12 mouse cellular contexts compared by ENCODE assay signal in the genomic region with DNA sequence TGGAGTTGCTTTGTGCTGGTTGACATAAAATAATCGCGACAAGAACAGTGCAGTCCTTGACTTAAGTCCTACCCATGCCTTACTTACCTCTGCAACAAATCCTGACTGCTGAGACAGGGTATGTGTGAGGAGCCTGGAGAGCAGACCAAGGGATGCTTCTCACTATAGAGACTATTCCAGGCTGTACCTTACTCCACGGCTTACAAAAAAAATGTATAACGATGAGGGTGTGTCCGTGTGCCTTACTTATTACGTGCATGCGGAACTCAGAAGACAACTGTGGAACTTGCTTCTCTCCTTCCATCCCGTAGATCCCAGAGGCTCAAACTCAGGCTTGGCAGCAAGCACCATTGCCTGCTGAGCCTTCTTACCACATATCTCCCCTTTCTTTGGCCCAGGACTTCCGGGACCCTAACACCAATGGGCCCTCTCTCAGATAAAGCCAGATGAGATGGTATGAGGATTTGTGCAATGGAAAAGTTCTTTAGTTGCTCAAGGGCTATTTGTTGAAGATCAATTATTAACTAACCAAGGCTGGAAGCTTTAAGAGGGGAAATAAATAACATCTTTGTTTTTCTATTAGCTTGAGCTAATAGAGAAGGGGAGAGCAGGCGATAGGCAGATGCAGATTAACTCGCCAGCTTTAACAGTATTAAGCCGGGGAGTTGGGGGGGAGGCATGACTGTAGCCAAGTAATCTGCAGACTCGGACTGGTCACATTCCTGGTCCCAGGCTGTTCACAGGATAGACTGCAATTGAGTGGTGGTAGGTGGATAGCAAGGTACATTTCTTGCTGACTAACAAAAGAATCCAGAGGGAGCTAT. TPM values are rescaled to one million over a fixed set of nuclear protein-coding genes. Genes with fewer than 3 reads are reported as not detected.
DNase-seq lines count a peak whose midpoint lies in the region; ATAC-seq and TF ChIP-seq lines count a peak whose summit lies in the region.
"Had no signal": no experiment of that assay in that cellular context is flagged by ENCODE, and none has a peak within 500 bp of the region (broad histone marks: within the 10 kb centered on the region; RNA-seq: fewer than 3 reads in every experiment).

No protein-coding gene starts in this region.

- no peaks in the 10 kb centered on the region for H3K27me3 ChIP-seq in midbrain, embryonic 11.5 days (ENCODE audit: control insufficient read depth, insufficient read depth, low read length)
- no peaks in the 10 kb centered on the region for H3K27me3 ChIP-seq in midbrain, postnatal 0 days (ENCODE audit: insufficient read depth, low read length)
- no peaks in the 10 kb centered on the region for H3K27me3 ChIP-seq in kidney, embryonic 15.5 days
- no peaks in the 10 kb centered on the region for H3K27me3 ChIP-seq in liver, embryonic 14.5 days (ENCODE audit: control insufficient read depth, insufficient read depth, low read length)
- H3K27me3 ChIP-seq in forebrain, embryonic 16.5 days (replicated peaks; ENCODE audit: control insufficient read depth, insufficient read depth, low read length): no peaks in the 10 kb centered on the region
- H3K27me3 ChIP-seq: limb, embryonic 12.5 days had no signal

- H3K27ac ChIP-seq in midbrain, embryonic 11.5 days (ENCODE audit: low read depth, low read length): no peak overlapping the region
- H3K27ac ChIP-seq in midbrain, postnatal 0 days (ENCODE audit: low read depth, low read length): no peak overlapping the region
- peak overlapping the region; percentile 73 for H3K27ac ChIP-seq in kidney, embryonic 15.5 days
- no peak overlapping the region for H3K27ac ChIP-seq in liver, embryonic 14.5 days
- H3K27ac ChIP-seq in forebrain, embryonic 16.5 days (ENCODE audit: low read length): no peak overlapping the region
- H3K27ac ChIP-seq: embryonic facial prominence, embryonic 10.5 days; limb, embryonic 12.5 days had no signal

- intact Hi-C loops in left cerebral cortex, postnatal 36 days (cut with DNase I): no loop called here

- no peak overlapping the region for H3K4me2 ChIP-seq in midbrain, embryonic 11.5 days
- no peak overlapping the region for H3K4me2 ChIP-seq in midbrain, postnatal 0 days (ENCODE audit: low read depth, low read length, poor library complexity, severe bottlenecking)
- peak overlapping the region; percentile 0; the same call in 1 of the 2 replicates for H3K4me2 ChIP-seq in kidney, embryonic 15.5 days
- H3K4me2 ChIP-seq in liver, embryonic 14.5 days (ENCODE audit: low read depth): no peak overlapping the region; the same call in 1 of the 2 replicates
- no peak overlapping the region for H3K4me2 ChIP-seq in forebrain, embryonic 16.5 days (ENCODE audit: low read length)
- H3K4me2 ChIP-seq: limb, embryonic 12.5 days had no signal

- no peaks in the 10 kb centered on the region for H3K4me1 ChIP-seq in midbrain, embryonic 11.5 days (ENCODE audit: control insufficient read depth, insufficient read depth, low read length)
- no peaks in the 10 kb centered on the region for H3K4me1 ChIP-seq in midbrain, postnatal 0 days (ENCODE audit: insufficient read depth, low read length)
- H3K4me1 ChIP-seq in kidney, embryonic 15.5 days: no peaks in the 10 kb centered on the region
- H3K4me1 ChIP-seq in liver, embryonic 14.5 days (replicated peaks; ENCODE audit: control insufficient read depth in 2 of 2, insufficient read depth in 2 of 2, low read length in 1 of 2): peaks cover 0 to 9% of the 10 kb centered on the region in 2 experiments; a peak in 1 of 4 replicates
- no peaks in the 10 kb centered on the region for H3K4me1 ChIP-seq in forebrain, embryonic 16.5 days (replicated peaks; ENCODE audit: control insufficient read depth, insufficient read depth, low read length)
- H3K4me1 ChIP-seq: embryonic facial prominence, embryonic 10.5 days; limb, embryonic 12.5 days had no signal

- DNase-seq in midbrain, embryonic 11.5 days (ENCODE audit: low spot score, missing footprints): peak; percentile 68
- DNase-seq in midbrain, postnatal 0 days (ENCODE audit: low spot score): no peak
- DNase-seq in liver, embryonic 14.5 days (ENCODE audit: low read depth in 3 of 3, low spot score in 3 of 3): no peak
- DNase-seq in left cerebral cortex, postnatal 36 days (ENCODE audit: low spot score in 2 of 2): no peak
- no peak for DNase-seq in layer of hippocampus, postnatal 10 days (ENCODE audit: low spot score in 2 of 2)
- DNase-seq: cerebellum, adult 9-11 months; layer of hippocampus, postnatal 36 days had no signal

- WGBS in midbrain, embryonic 11.5 days: 88% methylated on average over 13 of the region's 13 CpGs
- WGBS in midbrain, postnatal 0 days: 80% methylated on average over 13 of the region's 13 CpGs
- 81% methylated on average over 13 of the region's 13 CpGs for WGBS in kidney, embryonic 15.5 days
- 63% methylated on average over 13 of the region's 13 CpGs for WGBS in liver, embryonic 14.5 days (ENCODE audit: insufficient replicate concordance)
- WGBS in forebrain, embryonic 16.5 days: 74% methylated on average over 13 of the region's 13 CpGs

- no peak for ATAC-seq in midbrain, embryonic 11.5 days (ENCODE audit: low FRiP score)
- no peak for ATAC-seq in midbrain, postnatal 0 days (ENCODE audit: low FRiP score)
- peak; percentile 64 for ATAC-seq in kidney, embryonic 15.5 days (replicated peaks; ENCODE audit: low FRiP score)
- peak; percentile 50 for ATAC-seq in liver, embryonic 14.5 days (ENCODE audit: insufficient read depth)
- ATAC-seq in forebrain, embryonic 16.5 days: no peak

- no peaks in the 10 kb centered on the region for H3K9me3 ChIP-seq in midbrain, embryonic 11.5 days (ENCODE audit: control insufficient read depth, low read length)
- H3K9me3 ChIP-seq in midbrain, postnatal 0 days (ENCODE audit: low read length): no peaks in the 10 kb centered on the region
- H3K9me3 ChIP-seq in kidney, embryonic 15.5 days (replicated peaks): no peaks in the 10 kb centered on the region
- no peaks in the 10 kb centered on the region for H3K9me3 ChIP-seq in liver, embryonic 14.5 days (ENCODE audit: control insufficient read depth, low read length)
- H3K9me3 ChIP-seq in forebrain, embryonic 16.5 days (ENCODE audit: control insufficient read depth, low read length): no peaks in the 10 kb centered on the region
- H3K9me3 ChIP-seq: embryonic facial prominence, embryonic 10.5 days had no signal

- TF ChIP-seq CTCF in midbrain, postnatal 0 days (IDR thresholded peaks at IDR 0.05): no peak
- TF ChIP-seq CTCF in liver, embryonic 14.5 days (IDR thresholded peaks at IDR 0.05; ENCODE audit: low read depth): no peak

- H3K36me3 ChIP-seq in midbrain, embryonic 11.5 days (ENCODE audit: control insufficient read depth, insufficient read depth, low read length): no peaks in the 10 kb centered on the region
- no peaks in the 10 kb centered on the region for H3K36me3 ChIP-seq in midbrain, postnatal 0 days (ENCODE audit: insufficient read depth, low read length)
- no peaks in the 10 kb centered on the region for H3K36me3 ChIP-seq in kidney, embryonic 15.5 days
- no peaks in the 10 kb centered on the region for H3K36me3 ChIP-seq in liver, embryonic 14.5 days (replicated peaks; ENCODE audit: control insufficient read depth, insufficient read depth, low read depth)
- no peaks in the 10 kb centered on the region for H3K36me3 ChIP-seq in forebrain, embryonic 16.5 days (ENCODE audit: control insufficient read depth, insufficient read depth)
- H3K36me3 ChIP-seq: embryonic facial prominence, embryonic 10.5 days; limb, embryonic 12.5 days had no signal

- TF ChIP-seq EP300 in liver, embryonic 14.5 days (IDR thresholded peaks at IDR 0.05; ENCODE audit: low read depth): no peak

- H3K4me3 ChIP-seq in midbrain, embryonic 11.5 days (ENCODE audit: low read depth, low read length): no peak overlapping the region
- H3K4me3 ChIP-seq in midbrain, postnatal 0 days (ENCODE audit: low read depth, low read length): no peak overlapping the region
- no peak overlapping the region for H3K4me3 ChIP-seq in kidney, embryonic 15.5 days (replicated peaks)
- H3K4me3 ChIP-seq in liver, embryonic 14.5 days (ENCODE audit: insufficient read depth in 1 of 2, low read depth in 2 of 2, low read length in 2 of 2): no peak overlapping the region
- no peak overlapping the region for H3K4me3 ChIP-seq in forebrain, embryonic 16.5 days (replicated peaks; ENCODE audit: low read length)
- H3K4me3 ChIP-seq: embryonic facial prominence, embryonic 10.5 days; limb, embryonic 12.5 days; myocyte had no signal

- H3K9ac ChIP-seq in midbrain, embryonic 11.5 days (ENCODE audit: low read length): no peak overlapping the region
- no peak overlapping the region for H3K9ac ChIP-seq in midbrain, postnatal 0 days (replicated peaks; ENCODE audit: low read length, poor library complexity, severe bottlenecking)
- H3K9ac ChIP-seq in kidney, embryonic 15.5 days: no peak overlapping the region
- H3K9ac ChIP-seq in liver, embryonic 14.5 days (replicated peaks): no peak overlapping the region
- H3K9ac ChIP-seq in forebrain, embryonic 16.5 days (replicated peaks; ENCODE audit: low read depth, low read length): no peak overlapping the region
- H3K9ac ChIP-seq: limb, embryonic 12.5 days had no signal

RNA-seq across cellular contexts. Expression of gene Ing2, which starts 23.2 kb away (rescaled TPM):
- polyA plus RNA-seq in midbrain, embryonic 11.5 days (2014; fragmentation: Nextera tagmentation; extraction: Ambion mirVana): 11.1 and 12.0 TPM in 2 replicates
- total RNA-seq in midbrain, postnatal 0 days (2014; rRNA removed): 7.0 and 10.5 TPM in 2 replicates
- 8.6 and 10.0 TPM in 2 replicates for polyA plus RNA-seq in midbrain, postnatal 0 days (2015; fragmentation: Nextera tagmentation; extraction: Ambion mirVana)
- polyA plus RNA-seq in kidney, embryonic 15.5 days (2015; fragmentation: Nextera tagmentation; extraction: Ambion mirVana): 10.8 and 13.0 TPM in 2 replicates
- polyA plus RNA-seq in liver, embryonic 14.5 days (2012; rRNA removed): 5.8 and 14.1 TPM in 2 replicates
- polyA plus RNA-seq in liver, embryonic 14.5 days (2014; fragmentation: Nextera tagmentation; extraction: Ambion mirVana): 8.6 and 8.9 TPM in 2 replicates
- total RNA-seq in left cerebral cortex, postnatal 36 days (2021): 10 to 100 TPM; 46.5 to 55.5 TPM
- 5.0 and 6.0 TPM in 2 replicates for polyA plus RNA-seq in forebrain, embryonic 16.5 days (2015; fragmentation: Nextera tagmentation; extraction: Ambion mirVana)
- 10 to 100 TPM; 25.6 to 26.9 TPM for total RNA-seq in layer of hippocampus, postnatal 10 days (2021)

Comparison
In these comparisons a context has a peak if more than half of its experiments do, and no peak if none do; other contexts are left out.
1. ATAC-seq: peak in kidney, embryonic 15.5 days (single experiment) and liver, embryonic 14.5 days (single experiment); none in midbrain, embryonic 11.5 days (single experiment), midbrain, postnatal 0 days (single experiment) and forebrain, embryonic 16.5 days (single experiment).